Mouse (Mus musculus) T-cell, adult 2 months (primary cell): ENCODE data around the gene Cacfd1.
A peak's percentile ranks its signal among the peaks of the same experiment; 100 is the strongest.

ENCODE experiments used
- DNase-seq: peaks from one replicate; pipeline ENCODE4 v3.0.0; 2022; ENCODE audit warnings: low spot score

Cacfd1 gene

GRCm38 (mm10) chr2:27026857-27027617, 17.3 kb downstream of the Cacfd1 start:
- DNase-seq, result no peak

- peak; percentile 83 for DNase-seq
Observed at GRCm38 (mm10) chr2:27027618-27028436, 18.1 kb downstream of the Cacfd1 start, which contains the start of gene Slc2a6. Gene Slc2a6 (minus strand): TSS chr2:27027998.

DNA sequence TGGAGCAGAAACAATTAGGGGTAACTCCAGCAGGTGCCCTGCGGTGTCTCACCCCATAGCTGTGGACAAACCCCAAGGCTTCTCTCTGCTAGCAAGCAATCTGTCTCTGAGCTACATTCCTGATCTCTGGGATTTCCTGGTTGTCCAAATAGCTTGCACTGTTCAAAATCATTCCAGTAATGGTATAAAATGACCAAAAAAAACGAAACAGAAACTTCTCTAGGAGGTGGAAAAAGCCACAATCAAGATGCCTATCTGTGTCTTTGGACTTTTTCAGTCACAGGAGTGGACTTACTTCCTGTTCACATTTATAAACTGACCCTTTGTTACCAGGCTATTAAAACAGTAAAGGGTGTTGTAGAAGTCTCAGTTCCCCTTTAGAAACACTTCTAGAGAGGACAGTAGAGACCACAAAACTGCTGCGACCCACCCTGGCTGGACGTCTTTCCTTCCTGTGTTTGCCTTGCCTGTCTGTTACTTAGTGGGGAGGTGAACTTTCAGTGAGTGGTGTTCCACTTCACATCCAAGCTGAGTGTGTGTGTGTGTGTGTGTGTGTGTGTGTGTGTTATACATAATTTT, 18.8 kb downstream of the Cacfd1 start:
- no peak for DNase-seq

DNA sequence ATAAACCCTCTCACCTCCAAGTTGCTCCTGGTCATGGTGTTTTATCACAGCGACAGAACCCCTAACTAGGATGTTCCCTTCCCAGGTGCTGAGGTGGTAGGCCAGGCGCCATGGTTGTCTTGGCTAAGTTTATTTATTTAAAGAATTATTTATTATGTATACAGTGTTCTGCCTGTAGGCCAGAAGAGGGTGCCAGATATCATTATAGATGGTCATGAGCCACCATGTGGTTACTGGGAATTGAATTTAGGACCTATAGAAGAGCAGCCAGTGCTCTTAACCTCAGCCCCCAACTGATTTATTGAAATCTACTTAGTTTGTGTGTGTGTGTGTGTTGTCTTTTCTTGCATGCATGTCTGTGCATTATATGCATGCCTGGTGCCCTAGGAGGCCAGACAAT, 22.6 kb downstream of the Cacfd1 start:
- DNase-seq, result no peak

DNA sequence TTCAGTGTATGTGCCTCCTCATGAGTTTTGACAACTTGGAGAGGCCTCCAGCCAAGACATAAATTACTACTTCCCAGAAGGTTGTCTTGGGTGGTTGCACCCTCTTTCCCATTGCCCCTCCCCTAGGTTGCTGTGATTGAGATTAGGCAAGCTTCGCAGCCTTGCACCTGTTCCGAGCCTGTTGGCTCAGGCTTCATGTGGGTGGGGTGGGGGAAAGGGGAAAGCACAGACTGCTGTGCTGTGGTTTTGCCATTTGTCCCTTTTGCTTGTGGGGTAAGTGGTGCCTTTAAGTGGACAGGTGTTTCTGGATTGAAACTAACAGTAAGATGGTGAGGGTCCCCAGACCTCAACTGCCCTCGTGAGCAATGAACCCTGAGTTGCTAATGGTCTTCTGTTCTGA, 26.3 kb downstream of the Cacfd1 start:
- no peak for DNase-seq

- DNase-seq, result no peak
Observed at GRCm38 (mm10) chr2:27037008-27037407, 27.3 kb downstream of the Cacfd1 start.

GRCm38 (mm10) chr2:27038596-27038995, 28.9 kb downstream of the Cacfd1 start:
- DNase-seq, result peak; percentile 58

GRCm38 (mm10) chr2:27039286-27039685, 29.6 kb downstream of the Cacfd1 start:
- no peak for DNase-seq

DNA sequence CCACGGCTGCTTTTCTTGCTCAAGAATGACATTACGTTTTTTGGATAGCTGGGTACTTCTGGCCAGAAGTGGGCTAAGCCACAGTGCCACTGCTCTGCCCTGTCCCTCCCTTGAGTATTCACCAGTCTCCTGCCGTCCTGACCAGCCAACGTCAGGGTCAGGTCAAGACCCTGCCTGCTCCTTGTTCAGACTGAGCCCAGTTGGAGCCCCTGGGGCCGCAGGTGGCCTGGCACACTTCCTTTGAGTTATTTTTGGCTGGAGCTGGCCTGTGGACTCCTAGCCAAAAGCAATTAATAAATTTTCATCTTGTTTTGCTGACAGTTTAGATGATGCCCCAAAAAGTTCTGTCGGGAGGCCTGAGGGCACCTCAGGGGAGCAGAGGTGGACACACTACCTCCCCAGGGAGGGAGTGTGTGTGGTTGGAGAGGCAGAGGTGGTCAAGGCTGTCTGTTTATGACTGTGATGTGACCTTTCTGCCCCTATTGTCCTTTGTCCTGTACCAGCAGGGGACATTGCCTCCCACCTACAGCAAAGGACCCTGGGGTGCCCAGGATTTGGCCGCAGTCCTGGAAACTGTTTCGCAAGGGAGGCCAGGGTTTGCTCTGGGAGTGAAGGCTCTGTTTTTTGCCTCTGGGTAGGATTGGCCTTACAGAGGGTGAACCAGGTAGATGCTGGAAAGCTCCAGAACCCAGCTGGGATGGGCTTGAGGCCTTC, 32.6 kb downstream of the Cacfd1 start:
- DNase-seq, result no peak

DNA sequence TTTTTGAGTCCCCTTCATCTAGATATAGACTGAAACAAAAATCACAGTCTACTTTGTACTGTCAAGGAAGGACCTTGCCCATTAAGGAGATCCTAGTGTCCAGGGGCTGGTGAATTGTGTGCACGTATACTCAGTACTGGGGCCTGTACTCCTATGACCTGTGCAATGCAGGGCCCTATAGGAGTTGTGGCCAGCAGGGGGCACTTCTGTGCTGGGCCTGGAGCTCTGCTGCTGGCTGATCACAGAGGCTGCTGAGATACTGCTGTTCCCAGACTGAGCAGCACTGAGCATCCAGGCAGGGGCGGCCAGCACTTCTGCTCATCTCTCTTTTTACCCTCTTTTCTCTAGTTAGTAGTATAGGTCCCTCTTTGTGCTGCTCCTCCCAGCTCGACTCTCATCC, 33.7 kb downstream of the Cacfd1 start:
- DNase-seq, result peak; percentile 56

DNA sequence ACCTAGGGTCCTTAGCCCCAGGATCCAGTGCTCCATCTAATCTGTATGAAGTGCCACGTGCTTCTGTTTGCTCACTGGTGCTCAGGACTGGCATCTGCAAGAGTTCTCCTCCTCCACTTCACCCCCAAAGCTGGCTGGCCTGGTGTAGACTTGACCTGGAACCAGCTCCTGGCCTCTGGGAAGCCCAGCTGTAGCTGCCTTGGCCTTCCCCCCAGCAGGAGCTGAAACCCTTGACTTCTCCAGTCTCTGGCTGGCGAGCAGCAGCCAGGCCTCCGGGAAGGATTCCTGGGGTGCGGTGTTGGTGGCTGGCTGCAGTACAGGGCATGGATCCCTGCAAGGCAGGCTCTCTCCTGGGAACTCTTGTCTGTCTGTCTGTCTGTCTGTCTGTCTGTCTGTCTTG, 34.4 kb downstream of the Cacfd1 start:
- DNase-seq, result no peak

- no peak for DNase-seq
Observed at GRCm38 (mm10) chr2:27044641-27045040, 34.9 kb downstream of the Cacfd1 start.

DNA sequence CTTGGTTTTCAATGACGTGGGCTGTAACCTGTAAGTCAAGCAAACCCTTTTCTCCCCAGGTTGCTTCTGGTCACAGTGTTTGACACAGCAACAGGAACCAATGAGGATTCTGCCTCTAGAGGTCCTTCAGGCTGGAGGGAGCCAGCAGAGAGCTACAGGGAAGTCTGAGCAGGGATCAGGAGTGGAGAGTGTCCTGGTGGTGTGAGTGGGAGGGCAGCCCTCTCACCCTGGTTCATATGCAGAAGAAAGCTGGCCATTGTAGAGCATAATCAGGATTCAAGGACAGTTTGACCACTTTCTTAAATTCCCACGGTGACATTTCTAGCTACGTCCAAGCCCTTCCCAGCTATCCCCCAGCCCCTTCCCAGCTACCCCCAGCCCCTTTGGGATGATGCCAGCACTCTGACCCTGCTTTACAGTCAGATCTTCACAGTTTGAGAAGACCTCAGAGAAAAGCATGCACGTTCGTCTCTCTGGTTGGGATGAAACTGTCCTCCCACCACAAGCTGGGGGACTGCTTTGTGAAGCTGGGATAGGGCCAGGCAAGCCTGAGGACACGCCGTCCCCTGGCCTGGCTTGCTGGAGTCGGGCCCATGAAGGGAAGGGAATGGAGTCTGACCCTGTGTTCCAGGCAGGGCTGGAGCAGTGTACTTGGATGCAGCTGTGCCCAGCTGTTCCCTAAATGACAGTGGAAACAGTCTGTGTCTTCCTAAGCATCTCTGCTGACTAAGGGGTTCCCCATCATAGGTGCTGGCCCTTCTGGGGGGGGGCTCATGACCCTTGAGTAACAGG, 36.4 kb downstream of the Cacfd1 start:
- no peak for DNase-seq

DNA sequence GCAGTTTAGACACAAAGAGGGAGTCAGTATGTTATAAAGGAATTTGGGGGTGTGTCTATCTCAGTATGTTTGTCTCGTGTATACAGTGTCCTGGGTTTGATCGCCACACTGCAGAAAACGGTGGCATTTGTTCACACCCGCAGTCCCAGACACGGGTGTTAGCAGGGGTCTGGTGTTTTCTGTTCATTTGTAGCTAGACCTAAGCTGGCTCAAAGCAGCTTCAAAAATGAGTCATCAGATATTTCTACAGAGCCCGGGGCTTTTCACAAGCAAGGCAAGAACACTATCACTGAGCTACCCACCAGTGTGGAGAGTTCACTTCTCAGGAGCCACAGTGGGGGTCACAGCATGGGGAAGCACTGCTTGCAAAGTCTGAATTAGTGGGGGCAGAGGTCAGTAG, 39.7 kb downstream of the Cacfd1 start:
- no peak for DNase-seq

DNA sequence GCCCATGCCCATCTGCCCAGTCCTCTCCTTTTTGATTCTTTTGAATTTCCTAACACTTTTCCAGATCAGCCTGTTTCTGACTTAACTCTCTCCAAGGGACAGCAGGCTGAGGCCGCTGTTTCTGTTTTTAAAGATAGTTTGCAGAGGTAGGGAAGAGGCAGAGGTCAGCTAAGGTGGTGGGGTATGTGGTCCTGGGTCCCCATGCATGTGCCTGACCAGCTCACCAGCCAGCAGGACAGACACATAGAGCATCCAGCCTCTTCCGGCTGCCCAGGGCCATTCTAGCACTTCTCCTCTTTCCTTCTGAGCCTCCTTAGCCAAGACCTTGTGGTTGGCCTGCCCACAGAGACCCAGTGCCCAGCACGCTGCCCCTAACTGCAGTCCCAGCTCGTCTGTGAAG, 48.5 kb downstream of the Cacfd1 start:
- no peak for DNase-seq

GRCm38 (mm10) chr2:27058751-27059150, 49.0 kb downstream of the Cacfd1 start:
- DNase-seq, result no peak

GRCm38 (mm10) chr2:27059187-27059586, 49.5 kb downstream of the Cacfd1 start:
- no peak for DNase-seq

GRCm38 (mm10) chr2:27067124-27067523, 57.4 kb downstream of the Cacfd1 start:
- no peak for DNase-seq

DNA sequence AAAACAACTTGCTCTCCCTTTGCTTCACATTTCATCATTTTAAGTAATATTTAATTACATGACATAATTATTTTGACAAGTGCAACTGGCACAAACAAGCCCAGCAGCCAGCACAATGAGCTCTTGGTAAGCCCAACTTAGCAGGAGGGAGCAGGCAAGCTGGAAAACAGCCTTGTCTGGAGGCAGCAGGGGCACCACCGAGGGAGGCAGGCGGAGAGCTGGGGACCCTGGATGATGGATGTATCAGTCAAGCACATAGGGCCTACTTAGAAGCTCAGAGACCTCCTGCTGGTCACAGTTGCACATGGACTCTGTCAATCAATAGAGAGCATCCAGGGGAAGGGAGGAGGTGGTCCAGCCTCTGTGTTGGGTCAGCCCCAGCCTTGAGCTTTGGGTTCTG, 58.3 kb downstream of the Cacfd1 start:
- DNase-seq, result no peak

DNA sequence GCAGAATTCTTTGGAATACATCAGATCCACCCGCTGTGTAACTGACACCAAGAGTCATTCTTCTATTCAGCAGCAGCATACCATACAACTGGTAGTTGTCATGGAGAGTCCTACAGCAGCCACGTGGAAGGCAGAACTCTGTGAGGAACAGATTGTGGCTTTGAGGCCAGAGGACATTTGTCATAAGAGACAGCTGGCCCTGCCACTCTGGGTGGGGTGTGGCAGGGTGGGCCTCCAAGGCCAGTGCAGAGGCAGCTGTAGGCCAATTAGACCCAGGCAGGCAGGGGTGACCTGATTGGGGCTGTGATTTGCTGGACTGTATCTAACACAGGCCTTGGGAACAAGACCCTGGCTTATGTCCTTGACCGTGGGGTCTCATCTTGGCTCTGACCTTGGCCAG, 59.9 kb downstream of the Cacfd1 start:
- no peak for DNase-seq

- DNase-seq, result no peak
Observed at GRCm38 (mm10) chr2:27070247-27070813, 60.6 kb downstream of the Cacfd1 start.
